Mouse (Mus musculus) MEL (cell line): ENCODE data around the gene Rsph6a. TPM values are rescaled to one million over a fixed set of nuclear protein-coding genes. Genes with fewer than 3 reads are reported as not detected.

Source experiments
- DNase-seq: peaks from one replicate; pipeline ENCODE4 v3.0.0; 2011; ENCODE audit warnings: low read depth, low spot score
- H3K27ac ChIP-seq: 2 replicates; pipeline ENCODE4 v1.5.1; 2012; ENCODE audit warnings: low read depth, mild to moderate bottlenecking, control low read depth, low read length, moderate library complexity; ENCODE audit not compliant: control insufficient read depth
- H3K27me3 ChIP-seq, 2 experiments: fragments of 150-350 bp in 1 of 2; sonication (generic) in 1 of 2; 2 replicates each; pipeline ENCODE4 v1.6.1; 2012; ENCODE audit warnings: low read length in 2 of 2, mild to moderate bottlenecking in 2 of 2, improper control_type of control experiment in 1 of 2, moderate library complexity in 1 of 2; ENCODE audit not compliant: insufficient read depth in 2 of 2, control insufficient read depth in 1 of 2
- H3K36me3 ChIP-seq, 2 experiments: 2 replicates each; pipeline ENCODE4 v1.6.1; 2012 to 2014; ENCODE audit warnings: low read length in 2 of 2, improper control_type of control experiment in 1 of 2, inconsistent platforms in 1 of 2, mild to moderate bottlenecking in 1 of 2; ENCODE audit not compliant: insufficient read depth in 2 of 2, control insufficient read depth in 1 of 2
- H3K4me1 ChIP-seq, 2 experiments: fragments of 150-350 bp in 1 of 2; sonication (generic) in 1 of 2; 2 replicates each; pipeline ENCODE4 v1.6.1; 2012; ENCODE audit warnings: low read length in 2 of 2, improper control_type of control experiment in 1 of 2, mild to moderate bottlenecking in 1 of 2; ENCODE audit not compliant: insufficient read depth in 2 of 2, control insufficient read depth in 1 of 2
- H3K4me3 ChIP-seq, 2 experiments: fragments of 150-350 bp in 1 of 2; sonication (generic) in 1 of 2; 2 replicates each; pipeline ENCODE4 v1.5.1; 2012; ENCODE audit warnings: low read depth in 2 of 2, low read length in 2 of 2, mild to moderate bottlenecking in 2 of 2, moderate library complexity in 2 of 2, control low read depth in 1 of 2, improper control_type of control experiment in 1 of 2; ENCODE audit not compliant: control insufficient read depth in 1 of 2, insufficient read depth in 1 of 2
- H3K79me2 ChIP-seq: 2 replicates; pipeline ENCODE4 v1.6.1; 2012; ENCODE audit warnings: mild to moderate bottlenecking, low read length, moderate library complexity; ENCODE audit not compliant: control insufficient read depth, poor library complexity, insufficient read depth
- H3K9ac ChIP-seq: 2 replicates; pipeline ENCODE4 v1.6.1; 2012; ENCODE audit warnings: low read depth, mild to moderate bottlenecking, control low read depth, low read length, moderate library complexity; ENCODE audit not compliant: control insufficient read depth, poor library complexity, severe bottlenecking
- H3K9me3 ChIP-seq: fragments of 150-350 bp; sonication (generic); replicated peaks from 2 replicates; pipeline ENCODE4 v1.6.1; 2012; ENCODE audit warnings: mild to moderate bottlenecking, low read length, improper control_type of control experiment, moderate library complexity; ENCODE audit not compliant: insufficient read depth
- CHD2 ChIP-seq: IDR thresholded peaks from 2 replicates; pipeline ENCODE4 v1.6.1; 2011; ENCODE audit warnings: low read length, improper control_type of control experiment
- CTCF ChIP-seq, 3 experiments: IDR thresholded peaks in 2 of 3; conservative IDR thresholded peaks in 1 of 3; 2 replicates each; pipeline ENCODE4 v1.5.1; 2011 to 2012; ENCODE audit warnings: low read length in 3 of 3, low read depth in 2 of 3, mild to moderate bottlenecking in 2 of 3, improper control_type of control experiment in 1 of 3, inconsistent platforms in 1 of 3, mixed read lengths in 1 of 3, moderate library complexity in 1 of 3; ENCODE audit not compliant: control insufficient read depth in 1 of 3, insufficient read depth in 1 of 3, poor library complexity in 1 of 3, severe bottlenecking in 1 of 3
- E2F4 ChIP-seq: IDR thresholded peaks from 2 replicates; pipeline ENCODE4 v1.6.1; 2011; ENCODE audit warnings: low read depth, low read length, improper control_type of control experiment, borderline replicate concordance
- EP300 ChIP-seq, 2 experiments: IDR thresholded peaks; 2 replicates each; pipeline ENCODE4 v1.6.1; 2011; ENCODE audit warnings: improper control_type of control experiment in 2 of 2, low read length in 2 of 2, low read depth in 1 of 2, mild to moderate bottlenecking in 1 of 2
- JUND ChIP-seq: IDR thresholded peaks from 2 replicates; pipeline ENCODE4 v1.6.1; 2011; ENCODE audit warnings: low read depth, mild to moderate bottlenecking, improper control_type of control experiment, low read length
- KAT2A ChIP-seq: conservative IDR thresholded peaks from 2 replicates; pipeline ENCODE4 v1.6.1; 2012; ENCODE audit warnings: low read depth, low read length, improper control_type of control experiment, inconsistent platforms
- MAX ChIP-seq: IDR thresholded peaks from 2 replicates; pipeline ENCODE4 v1.6.1; 2011; ENCODE audit warnings: low read length, improper control_type of control experiment
- MAZ ChIP-seq: IDR thresholded peaks from 2 replicates; pipeline ENCODE4 v1.6.1; 2012; ENCODE audit warnings: low read depth, mild to moderate bottlenecking, inconsistent platforms, low read length, improper control_type of control experiment
- MEF2A ChIP-seq: IDR thresholded peaks from 2 replicates; pipeline ENCODE4 v1.6.1; 2014; ENCODE audit warnings: low read depth, mild to moderate bottlenecking, inconsistent platforms, low read length, improper control_type of control experiment; ENCODE audit not compliant: poor library complexity, insufficient replicate concordance, severe bottlenecking; ENCODE audit errors: extremely low read depth
- MYB ChIP-seq: IDR thresholded peaks from 2 replicates; pipeline ENCODE4 v1.6.1; 2011; ENCODE audit warnings: mild to moderate bottlenecking, low read depth, low read length, improper control_type of control experiment
- MYC ChIP-seq: IDR thresholded peaks from 2 replicates; pipeline ENCODE4 v1.6.1; 2011; ENCODE audit warnings: low read depth, mild to moderate bottlenecking, low read length, improper control_type of control experiment, moderate library complexity
- POLR2AphosphoS2 ChIP-seq: IDR thresholded peaks from 2 replicates; pipeline ENCODE4 v1.6.1; 2011; ENCODE audit warnings: low read length, improper control_type of control experiment
- POLR2AphosphoS5 ChIP-seq: IDR thresholded peaks from 2 replicates; pipeline ENCODE4 v1.6.1; 2012; ENCODE audit warnings: low read depth, borderline replicate concordance, mild to moderate bottlenecking, inconsistent platforms, low read length, moderate library complexity, mixed read lengths
- RCOR1 ChIP-seq: IDR thresholded peaks from 2 replicates; pipeline ENCODE4 v1.6.1; 2012; ENCODE audit warnings: low read depth, mild to moderate bottlenecking, inconsistent platforms, low read length, improper control_type of control experiment
- TAL1 ChIP-seq: IDR thresholded peaks from 2 replicates; pipeline ENCODE4 v1.6.1; 2012; ENCODE audit warnings: mild to moderate bottlenecking, inconsistent platforms, low read length, moderate library complexity, mixed read lengths
- TCF12 ChIP-seq: IDR thresholded peaks from 2 replicates; pipeline ENCODE4 v1.6.1; 2014; ENCODE audit warnings: low read depth, mild to moderate bottlenecking, inconsistent platforms, low read length, improper control_type of control experiment, moderate library complexity
- UBTF ChIP-seq: IDR thresholded peaks from 2 replicates; pipeline ENCODE4 v1.6.1; 2012; ENCODE audit warnings: low read depth, mild to moderate bottlenecking, inconsistent platforms, low read length, improper control_type of control experiment, moderate library complexity, borderline replicate concordance; ENCODE audit not compliant: insufficient read depth
- ZC3H11A ChIP-seq: IDR thresholded peaks from 2 replicates; pipeline ENCODE4 v1.6.1; 2012; ENCODE audit warnings: low read depth, mild to moderate bottlenecking, inconsistent platforms, low read length, improper control_type of control experiment
- ZKSCAN1 ChIP-seq: IDR thresholded peaks from 2 replicates; pipeline ENCODE4 v1.6.1; 2012; ENCODE audit warnings: low read depth, mild to moderate bottlenecking, inconsistent platforms, low read length, improper control_type of control experiment, moderate library complexity
- ZMIZ1 ChIP-seq: IDR thresholded peaks from 2 replicates; pipeline ENCODE4 v1.6.1; 2012; ENCODE audit warnings: low read depth, mild to moderate bottlenecking, inconsistent platforms, low read length, improper control_type of control experiment, moderate library complexity
- polyA plus RNA-seq, 2 experiments: library from polyadenylated mRNA; stranded (reverse) in 1 of 2; unstranded in 1 of 2; fragments of >175 nt in 1 of 2; fragments of >200 nt in 1 of 2; gene quantifications; 2 replicates each; pipeline versions ENCODE4 v1.2.1 to v1.2.4; 2012; ENCODE audit warnings: low replicate concordance in 2 of 2, low read depth in 1 of 2; ENCODE audit not compliant: insufficient read length in 2 of 2, insufficient read depth in 1 of 2, missing spikeins in 1 of 2
- total RNA-seq: library from RNA; depleted of rRNA; stranded (reverse); fragments of 300-350 nt; gene quantifications from 2 replicates; pipeline ENCODE4 v1.2.3, GENCODE M21; 2012

The Rsph6a gene
- total and polyA plus RNA-seq, 3 experiments = 0.04 to 0.23 TPM; not detected in 1

DNA sequence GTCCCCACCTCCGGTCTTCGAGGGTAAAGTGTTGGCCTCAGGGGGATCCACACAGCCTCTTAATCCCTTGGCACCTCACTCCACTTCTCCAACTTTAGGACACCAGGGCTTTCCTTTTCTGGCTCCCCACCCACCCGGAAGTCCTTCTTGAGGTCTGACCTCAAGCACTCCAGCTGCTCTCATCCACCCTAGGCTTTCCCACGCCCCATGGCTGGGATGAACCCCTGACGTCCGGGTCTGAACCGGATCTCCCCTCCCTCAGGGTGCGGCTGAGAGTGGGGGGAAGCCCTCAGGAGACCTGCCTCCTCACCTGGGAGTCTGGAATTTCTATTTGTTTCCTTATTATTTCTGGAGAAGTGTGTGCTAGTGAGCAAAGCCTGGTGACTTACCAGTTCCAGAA is 33.4 kb upstream of the Rsph6a start:
- H3K79me2 ChIP-seq = peaks cover 18% of the 10 kb centered on the region
- TF ChIP-seq TAL1 (no peak), MAX (no peak), EP300 (IDR thresholded peaks at IDR 0.05; ENCODE audit: low read depth in 1 of 2, low read length in 2 of 2) (no peak), MYC (no peak), RCOR1 (no peak), MYB (no peak), JUND (no peak), UBTF (no peak), ZKSCAN1 (no peak), POLR2AphosphoS2 (no peak), TCF12 (no peak), CHD2 (no peak), KAT2A (no peak), POLR2AphosphoS5 (no peak), ZC3H11A (no peak), MEF2A (no peak), MAZ (no peak), ZMIZ1 (no peak), CTCF (IDR thresholded peaks at IDR 0.05 in 2 of 3, conservative IDR thresholded peaks at IDR 0.05 in 1 of 3; ENCODE audit: control insufficient read depth in 1 of 3, insufficient read depth in 1 of 3, low read depth in 2 of 3, low read length in 3 of 3, poor library complexity in 1 of 3, severe bottlenecking in 1 of 3) (no peak), E2F4 (no peak)
- TF ChIP-seq, all 39 proteins: peak for 0
- Histone ChIP-seq H3K4me3 (no peak overlapping the region), H3K27ac (no peak overlapping the region), H3K4me1 (peaks cover 4 to 8% of the 10 kb centered on the region in 2 experiments), H3K27me3 (peaks cover 2 to 6% of the 10 kb centered on the region in 2 experiments; a peak in 3 of 4 replicates), H3K9ac (no peak overlapping the region), H3K9me3 (no peaks in the 10 kb centered on the region), H3K36me3 (peaks cover 0 to 10% of the 10 kb centered on the region in 2 experiments; a peak in 2 of 4 replicates)
- no peak for DNase-seq
